Mouse (Mus musculus): Measurements from ENCODE around the gene Spata20. TPM values are rescaled to one million over a fixed set of nuclear protein-coding genes. Genes with fewer than 3 reads are reported as not detected.

Spata20 gene
- polyA plus RNA-seq, 2 experiments from 2014 or later: not detected

DNA sequence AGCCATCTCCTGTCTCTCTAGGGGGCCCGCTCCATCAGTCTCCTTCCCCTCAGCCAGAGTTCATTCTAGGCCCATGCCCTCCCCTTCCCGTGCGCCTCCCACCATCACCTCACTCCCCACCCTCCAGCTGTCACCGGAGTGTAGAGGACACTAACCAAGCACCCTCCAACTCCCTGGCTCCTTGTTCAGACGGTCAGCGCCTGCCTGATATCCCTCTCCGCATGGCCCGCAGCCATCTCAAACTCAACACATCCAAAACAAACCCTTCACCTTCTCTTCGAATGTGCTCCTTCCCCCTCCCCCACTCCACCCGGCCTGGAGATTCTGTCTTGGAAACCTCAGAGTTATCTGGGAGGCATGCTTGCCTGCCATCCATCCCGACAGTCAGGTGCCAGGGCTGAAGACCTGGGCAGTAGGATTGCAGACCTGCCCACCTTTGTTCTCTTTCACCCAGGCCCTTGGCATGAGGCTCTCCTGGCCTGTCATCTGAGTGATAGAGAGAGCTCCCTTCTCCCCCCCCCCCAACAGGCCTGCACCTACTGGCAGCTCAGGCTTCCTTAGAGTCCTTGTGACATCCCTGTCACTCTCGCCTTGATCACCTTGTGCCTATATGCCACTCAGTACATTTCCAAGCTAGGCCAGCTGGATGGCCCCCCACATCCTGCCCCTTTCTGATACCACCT is 34.7 kb downstream of the Spata20 start:
- no peak for ATAC-seq

DNA sequence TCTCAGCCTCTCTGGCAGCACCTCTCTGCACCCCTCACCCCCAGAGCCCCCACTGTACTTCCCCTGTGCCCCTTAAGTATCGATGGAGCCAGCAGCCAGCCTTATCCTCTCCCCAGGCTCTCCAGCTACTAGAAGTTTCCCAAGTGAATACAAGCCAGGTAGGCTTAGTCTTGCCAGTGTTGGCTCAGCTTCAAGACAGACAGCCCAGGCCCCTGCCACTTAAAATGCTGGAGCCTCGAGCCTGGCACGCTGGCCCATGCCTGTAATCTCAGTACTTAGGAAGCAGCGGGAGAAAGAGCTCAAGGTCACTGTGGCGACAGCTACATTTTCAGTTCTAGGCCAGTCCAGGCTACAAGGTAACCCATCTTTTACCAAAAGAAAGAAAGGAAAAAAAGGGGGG is 36.1 kb downstream of the Spata20 start:
- ATAC-seq: no peak

DNA sequence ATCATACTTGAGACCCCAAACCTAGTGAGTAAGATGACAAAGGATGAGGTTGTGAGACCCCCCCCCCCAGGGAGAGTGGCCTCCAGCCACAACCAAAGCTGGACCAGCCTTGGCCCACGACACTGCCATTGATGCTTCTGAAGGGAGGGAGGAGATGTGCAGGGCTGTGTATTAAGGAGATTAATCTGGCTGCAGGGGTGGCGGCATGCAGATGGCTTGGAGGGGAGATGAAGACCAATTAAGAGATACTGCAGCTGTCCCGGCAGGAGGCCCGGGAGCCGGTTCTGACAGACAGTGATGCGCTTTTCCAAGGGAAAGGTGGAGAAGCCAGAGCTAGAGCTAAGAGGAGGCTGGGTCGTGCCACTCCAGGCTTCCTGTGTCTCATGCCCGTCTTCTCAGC is 36.7 kb downstream of the Spata20 start:
- ATAC-seq: no peak

DNA sequence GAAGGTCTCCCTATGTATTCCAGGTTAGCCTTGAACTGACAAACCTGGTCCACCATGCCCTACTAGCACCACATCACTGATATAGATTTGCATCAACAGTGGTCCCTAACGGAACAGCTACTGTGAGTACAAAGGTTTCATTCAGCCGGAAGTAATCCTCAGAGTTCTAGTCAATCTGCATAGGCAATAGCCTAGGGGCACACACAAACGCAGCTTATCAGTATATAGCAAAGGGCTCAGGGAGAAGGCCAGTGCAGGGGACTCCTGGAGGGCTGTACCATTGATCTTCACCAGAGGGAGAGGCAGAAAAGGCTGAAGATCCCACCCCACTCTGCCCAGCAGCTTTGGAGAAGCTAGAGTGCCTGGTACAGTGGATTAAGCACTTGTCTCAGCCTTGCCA is 39.0 kb downstream of the Spata20 start:
- ATAC-seq: no peak

DNA sequence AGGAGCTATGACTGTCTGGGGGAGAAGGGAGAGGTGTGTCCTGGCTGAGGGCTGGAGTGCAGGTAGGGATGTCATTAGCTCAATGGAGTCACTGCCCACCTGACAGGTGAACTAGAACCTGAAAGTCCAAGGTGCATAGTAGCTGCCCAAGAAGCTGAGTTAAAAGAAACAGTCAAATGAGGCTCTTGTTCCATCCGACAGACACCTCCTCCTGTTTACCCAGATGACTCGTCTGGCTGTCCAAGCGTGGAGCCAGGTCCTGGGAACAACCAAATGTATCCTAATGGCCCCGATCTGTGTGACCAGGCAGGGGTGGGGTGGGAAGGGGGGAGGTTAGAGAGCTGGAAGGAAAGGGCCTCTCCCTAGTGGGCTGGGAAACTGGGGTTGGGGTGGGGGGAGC is 40.7 kb downstream of the Spata20 start:
- ATAC-seq: no peak

DNA sequence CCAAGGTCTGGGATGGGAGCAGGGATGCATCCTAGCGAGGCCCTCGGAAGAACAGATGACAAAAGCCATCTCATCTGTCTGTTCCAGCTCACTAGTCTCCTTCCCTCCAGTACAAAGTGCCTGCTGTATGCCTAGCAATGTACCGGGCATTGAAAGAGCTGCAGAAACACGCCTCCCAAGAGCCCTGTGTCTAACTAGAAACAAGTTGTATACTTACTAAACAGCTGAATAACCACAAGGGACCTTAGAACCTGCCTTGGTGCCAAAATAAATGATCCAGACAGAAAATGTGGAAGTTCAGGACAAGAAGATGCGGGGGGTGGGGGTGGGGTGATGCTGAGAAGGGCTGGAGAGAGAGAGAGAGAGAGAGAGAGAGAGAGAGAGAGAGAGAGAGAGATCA is 41.1 kb downstream of the Spata20 start:
- ATAC-seq: no peak

DNA sequence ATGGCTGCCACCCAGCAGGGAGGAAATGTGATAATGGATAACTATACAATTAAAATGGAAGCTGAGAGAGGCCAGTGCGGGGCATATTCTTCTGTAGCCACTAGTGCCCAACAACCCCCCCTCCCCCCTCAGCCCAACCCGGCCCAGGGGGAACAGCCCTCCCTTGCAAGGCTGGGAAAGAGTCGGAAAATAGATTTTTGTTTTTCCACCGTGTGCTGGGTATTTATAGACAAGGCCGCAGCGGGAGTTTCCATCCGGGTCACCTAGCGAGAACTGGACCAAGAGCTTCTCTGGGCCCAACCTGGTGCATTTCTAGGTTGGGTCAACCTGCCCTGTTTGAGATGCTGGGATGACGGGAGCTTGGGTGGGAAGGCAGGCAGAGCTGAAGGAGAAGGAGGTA is 44.2 kb downstream of the Spata20 start:
- ATAC-seq: no peak

DNA sequence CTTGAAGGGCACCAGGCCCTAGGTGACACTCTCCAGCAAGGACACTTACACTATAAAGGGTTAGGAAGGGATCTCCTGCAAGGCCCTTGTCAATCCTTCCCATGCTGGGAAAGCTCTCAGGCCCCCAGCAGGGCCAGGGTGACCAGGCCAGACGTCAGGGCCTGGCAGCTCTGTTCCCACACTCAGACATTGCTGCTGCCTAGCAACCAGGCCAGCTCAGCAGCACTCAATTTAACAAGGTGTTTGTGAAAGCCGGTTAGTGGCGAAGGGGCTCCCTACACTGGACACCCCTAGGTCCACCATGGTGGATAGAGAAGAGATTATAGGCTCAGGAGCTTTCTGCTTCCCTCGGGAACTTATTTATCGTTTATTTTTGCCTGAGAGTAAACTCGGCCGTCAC is 44.9 kb downstream of the Spata20 start:
- ATAC-seq: no peak

DNA sequence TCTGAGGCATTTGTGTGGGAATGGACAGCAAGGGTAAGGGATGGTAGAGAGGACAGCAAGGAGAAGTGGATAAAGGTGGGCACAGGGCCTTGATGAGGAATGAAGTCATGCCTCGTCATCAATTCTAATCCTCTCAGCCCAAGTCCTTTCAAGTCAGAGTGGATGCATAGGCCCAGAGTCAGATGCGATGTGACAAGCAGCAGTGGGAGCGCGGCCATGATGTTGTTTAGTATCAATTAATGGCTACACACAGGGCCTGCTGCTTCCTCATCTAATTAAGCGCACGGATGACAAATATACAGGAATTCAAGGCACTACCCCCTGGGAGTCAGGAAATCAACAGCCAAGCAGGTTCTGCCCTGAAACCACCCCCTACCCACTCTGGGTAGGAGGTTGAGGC is 45.6 kb downstream of the Spata20 start:
- no peak for ATAC-seq

DNA sequence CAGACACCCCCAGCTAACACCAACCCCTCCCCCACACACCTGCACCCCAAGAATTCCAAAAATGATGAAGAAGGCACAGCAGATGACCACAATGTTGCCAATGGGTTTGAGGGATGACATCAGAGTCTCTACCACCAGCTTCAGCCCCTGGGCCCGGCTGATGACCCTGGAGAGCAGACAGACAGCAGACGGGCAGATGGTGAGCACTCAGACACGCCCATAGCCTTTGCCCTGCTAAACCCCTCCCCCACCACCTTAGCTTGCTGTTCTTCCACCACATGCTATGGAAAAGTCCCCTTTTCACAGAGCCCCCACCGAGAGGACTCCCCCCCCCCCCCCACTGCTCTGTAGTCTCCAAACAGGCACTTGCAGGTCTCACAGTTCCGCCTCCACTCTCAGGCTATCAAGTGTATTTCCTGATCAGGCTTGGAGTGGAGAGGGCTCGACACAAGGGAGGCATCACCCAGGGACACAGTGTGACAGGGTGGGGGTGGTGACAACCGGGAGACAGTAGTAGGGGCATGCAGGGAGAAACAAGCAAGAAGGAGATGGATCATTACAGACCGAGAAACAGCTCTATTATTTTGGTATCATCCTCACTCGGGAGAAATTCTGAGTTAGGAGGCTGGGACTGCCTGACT is 56.8 kb downstream of the Spata20 start:
- no peak for ATAC-seq

Other genes starting within 250 kb of the Spata20 start
- gene Wfikkn2, start 240.2 kb downstream of the Spata20 start, polyA plus RNA-seq (2017; shearing (Covaris generic)): 1 to 10 TPM in 1 of 2 experiments, under 1 TPM in 1; 0.65 to 1.0 TPM
- 1 to 10 TPM in 1 of 2 experiments, not detected in 1; 2.6 TPM for gene Gm21885, start 204.3 kb downstream of the Spata20 start, polyA plus RNA-seq (2017; shearing (Covaris generic))
- gene Luc7l3, start 164.2 kb downstream of the Spata20 start, polyA plus RNA-seq (2017; shearing (Covaris generic)): 100 to 1,000 TPM; 144 to 155 TPM
- gene Ankrd40, start 158.2 kb downstream of the Spata20 start, polyA plus RNA-seq (2017; shearing (Covaris generic)): 10 to 100 TPM; 11.8 to 13.2 TPM
- gene Abcc3, start 93.2 kb downstream of the Spata20 start, polyA plus RNA-seq (2017; shearing (Covaris generic)): under 1 TPM; 0.45 to 0.79 TPM
- not detected for gene Cacna1g, start 12.0 kb downstream of the Spata20 start, polyA plus RNA-seq (2017; shearing (Covaris generic))
- gene Epn3, start 13.8 kb upstream of the Spata20 start, polyA plus RNA-seq (2017; shearing (Covaris generic)): not detected
- gene Mycbpap, start 35.6 kb upstream of the Spata20 start, polyA plus RNA-seq (2017; shearing (Covaris generic)): not detected
- 1 to 10 TPM in 1 of 2 experiments, under 1 TPM in 1; 0.90 to 1.4 TPM for gene Rsad1, start 63.1 kb upstream of the Spata20 start, polyA plus RNA-seq (2017; shearing (Covaris generic))
- gene Chad, start 78.9 kb upstream of the Spata20 start, polyA plus RNA-seq (2017; shearing (Covaris generic)): under 1 TPM in 1 of 2 experiments, not detected in 1; 0.38 TPM
- gene Acsf2, start 115.7 kb upstream of the Spata20 start, polyA plus RNA-seq (2017; shearing (Covaris generic)): 1 to 10 TPM; 1.9 to 2.3 TPM
- gene Lrrc59, start 143.6 kb upstream of the Spata20 start, polyA plus RNA-seq (2017; shearing (Covaris generic)): 10 to 100 TPM in 1 of 2 experiments, 1 to 10 TPM in 1; 9.9 to 12.9 TPM
- gene Mrpl27, start 167.6 kb upstream of the Spata20 start, polyA plus RNA-seq (2017; shearing (Covaris generic)): 10 to 100 TPM; 75.2 to 93.7 TPM
- gene Eme1, start 167.8 kb upstream of the Spata20 start, polyA plus RNA-seq (2017; shearing (Covaris generic)): 1 to 10 TPM; 2.6 to 4.4 TPM
- gene Xylt2, start 191.3 kb upstream of the Spata20 start, polyA plus RNA-seq (2017; shearing (Covaris generic)): 1 to 10 TPM; 5.6 to 6.0 TPM
- not detected for gene Gm11541, start 218.3 kb upstream of the Spata20 start, polyA plus RNA-seq (2017; shearing (Covaris generic))